Mouse (Mus musculus) CD4-positive, CD25-positive, alpha-beta regulatory T cell, adult 2 months (primary cell): ENCODE data around the gene Cse1l.

Experiments
- DNase-seq: peaks from one replicate; pipeline ENCODE4 v3.0.0-alpha.2; 2012; ENCODE audit warnings: low read depth, low spot score

Cse1l gene

DNA sequence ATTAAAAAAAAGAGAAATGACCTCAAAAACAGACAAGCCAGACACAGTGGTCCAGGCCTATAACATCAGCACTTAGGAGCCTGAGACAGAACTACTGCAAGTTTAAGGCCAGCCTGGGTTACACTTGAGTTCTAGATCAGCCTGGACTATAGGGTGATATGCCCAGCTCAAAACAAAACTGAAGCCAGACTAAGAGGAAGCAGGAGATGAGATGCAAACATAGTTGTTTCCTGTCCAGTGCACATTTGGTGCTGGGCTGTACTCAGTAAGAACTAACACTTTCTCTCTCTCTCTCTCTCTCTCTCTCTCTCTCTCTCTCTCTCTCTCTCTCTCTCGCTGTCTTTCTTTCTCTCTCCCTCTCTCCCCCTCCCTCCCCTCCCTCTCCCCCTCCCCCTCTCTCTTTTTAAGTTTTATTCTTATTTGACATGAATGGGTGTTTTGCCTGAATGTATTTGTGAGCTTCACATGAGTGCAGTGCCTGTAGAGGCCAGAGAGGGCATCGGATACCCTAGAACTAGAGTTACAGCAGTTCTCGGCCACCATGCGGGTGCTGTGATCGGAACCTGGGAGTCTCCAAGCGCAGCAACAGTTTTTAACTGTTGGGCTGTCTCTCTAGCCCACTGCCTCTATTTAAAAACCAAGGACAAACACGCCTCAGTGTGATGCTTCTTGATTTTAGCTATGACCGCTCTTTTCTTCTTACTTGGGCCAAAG, 4.9 kb upstream of the Cse1l start:
- no peak for DNase-seq

DNA sequence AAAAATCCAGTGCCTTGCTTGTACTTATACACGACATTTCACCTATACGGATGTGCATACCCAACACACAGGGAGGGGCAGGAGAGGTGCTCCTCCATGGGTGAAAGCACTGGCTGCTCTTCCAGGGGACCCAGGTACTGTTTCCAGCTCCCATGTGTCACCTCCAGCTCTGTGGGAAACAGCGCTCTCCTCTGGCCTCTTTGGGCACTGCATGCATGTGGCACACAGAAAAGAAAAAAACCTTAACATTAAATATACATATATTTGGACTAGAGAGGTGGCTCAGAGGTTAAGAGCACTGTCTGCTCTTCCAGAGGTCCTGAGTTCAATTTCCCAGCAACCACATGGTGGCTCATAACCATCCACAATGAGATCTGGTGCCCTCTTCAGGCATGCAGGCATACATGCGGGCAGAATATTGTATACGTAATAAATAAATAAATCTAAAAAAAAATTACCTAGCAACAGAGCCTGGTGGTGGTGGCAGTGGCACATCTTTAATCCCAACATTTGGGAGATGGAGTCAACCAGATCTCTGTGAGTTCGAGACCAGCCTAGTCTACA, 2.0 kb upstream of the Cse1l start:
- DNase-seq: peak; percentile 43

DNA sequence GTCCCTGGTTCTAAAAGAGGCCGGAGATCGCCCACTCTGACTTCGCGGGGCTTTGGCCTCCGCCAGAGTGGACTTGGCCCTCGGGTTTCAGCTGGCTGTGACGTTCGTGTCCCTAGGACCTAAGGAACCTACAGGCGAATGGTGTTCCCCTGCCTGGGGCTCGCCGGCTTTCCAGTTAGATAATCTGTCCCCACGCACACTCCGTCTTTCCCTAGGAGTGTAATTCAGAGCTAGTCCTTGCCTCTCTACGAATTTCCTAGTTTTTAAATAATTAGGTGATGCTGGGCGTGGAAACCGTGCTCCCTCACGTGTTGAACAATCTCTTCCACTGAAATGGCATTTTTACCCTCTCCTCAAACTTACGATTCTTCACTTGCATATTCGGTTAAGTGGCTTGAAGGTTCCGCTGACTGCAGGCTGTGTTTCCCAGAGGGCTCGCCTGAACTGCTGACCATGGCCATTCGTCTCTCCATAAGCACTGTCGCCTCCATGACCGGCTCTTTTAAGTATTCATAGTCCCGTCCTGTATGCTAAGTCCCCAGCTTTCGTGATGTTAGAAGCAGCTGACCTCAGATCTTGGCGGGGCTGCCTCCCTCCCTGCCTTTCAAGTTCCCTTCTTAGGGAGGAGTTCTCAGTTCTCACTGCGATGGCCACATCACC, 813 bp downstream of the Cse1l start:
- peak; percentile 38 for DNase-seq

DNA sequence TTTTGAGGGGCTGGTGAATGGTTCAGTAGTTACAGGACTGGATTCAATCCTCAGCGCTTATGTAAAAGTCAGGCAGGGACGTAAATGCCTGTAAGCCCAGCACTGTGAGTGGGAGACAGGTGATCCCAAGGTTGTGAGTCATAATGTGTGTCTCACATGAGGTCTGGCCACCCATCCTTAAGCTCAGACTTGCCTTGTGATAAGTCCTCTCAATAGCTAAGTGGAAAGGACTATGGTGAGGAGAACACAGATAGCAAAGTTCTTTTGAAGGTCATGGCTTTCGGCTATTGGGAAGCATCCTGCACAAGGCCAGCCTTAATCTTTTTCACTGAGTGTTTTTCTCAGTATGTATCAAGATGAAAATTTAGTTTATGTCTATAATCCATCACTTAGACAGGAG, 3.9 kb downstream of the Cse1l start:
- DNase-seq: no peak

DNA sequence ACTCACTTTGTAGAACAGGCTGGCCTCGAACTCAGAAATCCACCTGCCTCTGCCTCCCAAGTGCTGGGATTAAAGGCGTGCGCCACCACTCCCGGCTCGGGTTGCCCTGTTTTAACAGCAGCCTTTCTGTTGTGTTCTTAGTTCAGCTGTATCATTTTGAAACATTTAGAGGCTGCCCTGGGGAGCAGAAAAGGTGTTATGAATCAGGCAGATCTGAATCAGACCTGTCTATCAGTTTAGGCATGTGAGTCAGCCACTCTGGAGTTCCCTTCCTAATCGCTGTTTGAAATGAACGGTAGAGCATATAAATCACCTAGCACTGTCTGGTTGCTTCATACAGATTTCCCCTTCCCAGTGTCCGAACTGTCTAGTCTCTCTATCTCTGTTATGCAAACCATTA, 4.7 kb downstream of the Cse1l start:
- DNase-seq: no peak

DNA sequence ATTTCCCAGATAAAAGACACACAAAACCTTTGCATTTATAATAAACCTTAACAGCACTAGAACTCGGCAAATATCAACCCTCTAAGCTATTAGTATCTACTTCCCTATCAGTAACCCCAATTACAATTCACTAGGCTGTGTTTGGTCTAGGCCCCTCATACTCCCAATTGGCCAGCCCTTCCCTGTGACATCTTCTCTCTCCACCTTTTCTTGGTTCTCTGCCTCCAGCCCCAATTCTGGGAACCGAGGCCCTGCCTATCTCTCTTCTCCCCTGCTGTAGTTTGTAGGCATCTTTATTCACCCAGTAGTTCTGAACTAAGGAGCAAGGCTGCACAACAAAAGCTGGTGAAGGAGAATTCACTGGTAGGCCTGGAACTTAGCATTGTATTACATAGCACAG, 18.1 kb downstream of the Cse1l start:
- DNase-seq: no peak

DNA sequence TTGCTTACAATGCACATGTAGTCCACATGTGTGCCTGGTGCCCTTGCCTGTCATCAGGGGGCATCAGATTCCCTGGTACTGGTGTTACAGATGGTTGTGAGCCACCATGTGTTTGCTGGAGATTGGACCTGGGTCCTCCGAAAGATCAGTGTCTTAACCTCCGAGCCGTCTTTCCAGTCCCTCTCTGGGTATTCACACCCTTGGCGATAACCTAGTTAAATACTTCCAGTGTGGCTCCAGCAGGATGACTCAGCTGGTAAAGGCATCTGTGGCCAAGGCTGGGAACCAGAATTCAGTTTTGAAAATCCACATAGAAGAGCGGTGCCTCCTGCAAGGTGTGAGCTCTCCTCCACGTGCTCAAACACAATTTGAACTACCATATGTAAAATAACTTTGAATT, 28.1 kb downstream of the Cse1l start:
- DNase-seq: no peak

DNA sequence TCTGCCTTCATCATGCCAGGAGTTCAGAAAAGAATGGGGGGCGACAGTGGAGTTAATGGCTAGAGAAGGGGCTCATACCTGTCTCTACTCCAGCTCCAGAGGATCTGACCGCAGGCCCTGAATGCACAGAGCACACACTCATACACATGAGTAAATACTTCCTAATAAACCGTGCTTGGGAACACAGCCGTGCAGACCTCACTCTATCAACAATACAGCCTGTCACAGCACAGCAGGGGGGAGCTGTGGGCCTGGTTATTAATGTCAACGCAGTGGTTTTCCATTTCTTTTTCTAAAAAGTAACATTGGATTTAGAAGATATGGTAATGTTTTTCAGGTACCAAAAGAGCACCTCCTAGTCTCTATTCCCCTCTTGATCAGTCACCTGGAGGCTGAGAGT, 28.6 kb downstream of the Cse1l start:
- DNase-seq: no peak

DNA sequence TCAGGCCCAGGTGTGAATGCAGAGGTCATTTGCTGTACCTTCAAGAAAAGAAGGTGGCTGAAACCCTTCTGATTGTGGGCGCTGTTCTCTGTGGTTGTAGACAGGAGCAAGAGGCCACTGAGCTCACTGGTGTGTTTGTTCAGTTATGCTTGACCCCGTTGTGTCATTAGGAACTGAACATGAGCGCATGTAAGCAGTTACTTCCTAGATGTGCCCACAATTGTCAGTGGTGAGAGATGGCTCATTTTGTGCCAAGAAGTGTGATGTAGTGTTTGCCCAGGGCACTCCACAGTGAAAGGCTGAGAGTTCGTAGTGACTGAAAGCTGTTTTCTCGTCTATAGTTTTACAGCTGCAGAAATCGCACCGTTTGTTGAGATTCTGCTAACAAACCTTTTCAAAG, 29.7 kb downstream of the Cse1l start:
- no peak for DNase-seq

DNA sequence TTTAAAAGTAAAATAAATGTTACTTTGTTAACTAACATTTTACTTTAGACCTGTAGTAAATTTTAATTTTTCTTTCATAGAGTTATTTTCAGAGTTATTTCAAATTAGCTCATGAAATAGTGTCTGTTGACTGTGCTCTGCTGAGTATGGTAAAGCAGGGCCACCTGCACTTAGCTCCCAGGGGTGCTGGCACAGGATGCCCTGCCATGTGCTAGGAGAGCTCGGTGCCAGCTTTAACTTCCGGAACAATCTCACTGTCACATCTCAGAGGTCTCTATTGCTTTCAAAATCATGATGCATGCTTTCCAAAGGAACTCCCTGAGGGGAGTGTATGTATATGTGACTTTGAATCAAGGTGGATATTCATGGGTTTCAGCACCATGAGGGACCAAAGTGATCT, 30.3 kb downstream of the Cse1l start:
- DNase-seq: no peak

DNA sequence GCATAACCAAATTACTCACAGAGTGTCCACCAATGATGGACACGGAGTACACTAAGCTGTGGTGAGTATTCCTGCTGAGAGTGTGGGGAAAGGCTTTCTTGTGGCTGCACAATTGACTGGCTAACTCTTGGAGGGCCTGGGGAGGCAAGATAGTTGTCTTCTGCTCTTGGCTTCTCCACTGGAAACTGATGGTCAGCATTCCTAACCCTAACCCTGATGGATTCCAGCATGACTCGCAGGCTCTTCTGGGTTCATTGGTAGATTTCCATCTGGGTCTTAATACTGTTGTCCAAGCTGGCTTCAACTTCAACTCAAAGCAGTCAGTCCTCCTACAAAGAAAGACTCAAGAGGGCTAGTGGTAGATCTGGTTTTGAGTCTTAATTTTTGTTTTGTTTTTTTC, 37.3 kb downstream of the Cse1l start:
- DNase-seq: no peak

DNA sequence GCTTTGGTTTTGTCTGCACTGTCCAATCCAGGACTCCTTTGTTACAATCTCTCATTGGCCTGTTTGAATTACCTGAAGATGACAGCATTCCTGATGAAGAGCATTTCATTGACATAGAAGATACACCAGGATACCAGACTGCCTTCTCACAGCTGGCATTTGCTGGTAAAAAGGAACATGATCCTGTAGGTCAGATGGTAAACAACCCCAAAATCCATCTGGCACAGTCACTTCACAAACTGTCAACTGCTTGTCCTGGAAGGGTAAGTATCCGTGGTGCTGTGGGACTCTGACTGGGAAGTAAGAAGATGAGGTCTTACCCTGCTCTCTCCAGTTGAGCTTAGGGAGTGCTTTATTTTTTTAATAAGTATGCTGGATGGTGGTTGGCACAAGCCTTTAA, 38.5 kb downstream of the Cse1l start:
- no peak for DNase-seq

DNA sequence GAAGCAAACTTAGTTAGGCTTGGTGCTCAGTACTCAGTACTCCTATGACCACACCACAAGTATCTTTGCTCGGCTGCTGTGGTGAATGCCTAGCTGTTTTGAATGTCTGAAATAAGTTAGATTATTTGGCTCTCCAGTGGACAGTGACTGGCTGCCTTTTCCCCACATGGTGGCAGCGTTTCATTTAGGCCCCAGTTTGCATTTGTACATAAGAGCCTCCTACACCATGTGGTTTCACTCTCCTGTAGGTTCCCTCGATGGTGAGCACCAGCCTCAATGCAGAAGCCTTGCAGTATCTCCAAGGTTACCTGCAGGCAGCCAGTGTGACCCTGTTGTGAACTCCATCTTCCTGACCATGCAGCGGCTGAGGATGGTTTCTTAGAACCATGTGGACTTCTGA, 39.6 kb downstream of the Cse1l start:
- DNase-seq: peak; percentile 45

DNA sequence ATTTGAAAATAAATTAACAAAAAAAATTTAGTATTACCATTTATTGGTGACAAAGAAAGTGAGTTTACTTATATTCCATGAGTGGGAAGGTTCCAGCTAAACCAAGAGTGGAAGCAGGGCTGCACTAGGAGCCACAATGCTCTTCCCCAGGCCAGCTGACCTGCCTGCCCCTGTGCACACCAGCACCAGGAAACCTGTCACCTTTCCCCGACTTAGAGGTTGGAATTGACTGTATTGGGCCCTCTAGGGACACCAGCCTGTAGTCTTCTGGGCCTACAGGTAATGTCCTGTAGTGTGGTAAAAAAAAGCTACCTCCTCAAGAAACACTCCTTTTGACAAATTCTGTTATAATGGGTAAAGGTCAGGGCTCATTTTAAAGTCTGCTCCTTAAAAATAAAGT, 42.4 kb downstream of the Cse1l start:
- no peak for DNase-seq

DNA sequence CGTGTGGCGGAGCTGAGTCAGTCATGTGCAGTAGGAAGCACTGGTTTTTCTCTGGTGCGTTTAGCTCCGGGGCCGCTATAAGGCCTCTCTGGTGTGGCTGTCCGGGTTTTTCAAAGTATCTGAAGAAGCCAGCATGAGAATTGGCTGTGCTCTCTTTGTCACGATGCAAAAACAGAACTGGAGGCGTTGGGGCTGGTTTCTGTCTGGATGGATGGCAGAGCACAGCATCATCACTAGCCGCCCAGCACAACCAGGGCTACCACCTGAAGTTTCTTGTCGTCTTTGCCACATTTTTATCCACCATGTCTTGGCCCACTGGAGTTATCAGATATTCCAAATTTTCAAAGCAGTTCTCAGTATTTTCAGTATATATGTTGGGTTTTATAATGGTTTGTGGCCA, 43.1 kb downstream of the Cse1l start:
- DNase-seq: no peak

DNA sequence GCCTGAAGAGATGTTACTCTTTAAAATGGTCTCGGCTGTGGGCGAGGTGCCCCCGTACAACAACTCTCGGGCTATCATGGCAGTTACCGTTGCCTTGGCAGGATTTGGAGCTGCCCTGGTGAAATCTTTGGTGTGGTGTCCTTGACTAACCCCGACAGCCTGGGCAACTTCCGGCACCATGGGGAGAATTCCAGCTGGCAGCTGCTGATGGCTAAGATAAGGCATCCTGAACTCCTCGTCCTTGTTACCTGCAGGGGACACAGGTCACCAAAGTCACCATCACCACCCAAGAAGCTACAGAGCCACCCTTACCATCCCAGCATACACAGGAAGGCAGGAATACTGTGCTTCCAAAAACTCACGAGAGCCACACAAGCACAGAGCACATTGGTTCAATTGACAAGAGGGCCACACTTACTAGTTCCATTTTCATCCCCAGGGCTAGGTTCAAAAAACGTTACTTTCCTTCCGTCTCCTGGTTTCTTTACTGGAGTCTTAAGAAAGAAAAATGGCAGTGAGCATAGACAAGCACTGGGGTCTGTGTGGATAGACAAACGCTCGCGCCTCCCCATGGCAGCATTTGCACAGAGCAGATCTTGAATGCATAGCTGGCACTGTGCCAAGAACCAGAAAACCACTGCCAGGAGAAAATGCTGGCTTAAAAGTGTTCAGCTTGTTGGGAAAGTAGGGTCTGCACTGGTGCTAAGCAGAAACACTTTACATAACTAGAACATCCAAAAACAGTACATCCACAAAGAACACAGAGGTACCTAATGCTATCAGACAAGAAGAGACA, 45.2 kb downstream of the Cse1l start:
- no peak for DNase-seq

DNA sequence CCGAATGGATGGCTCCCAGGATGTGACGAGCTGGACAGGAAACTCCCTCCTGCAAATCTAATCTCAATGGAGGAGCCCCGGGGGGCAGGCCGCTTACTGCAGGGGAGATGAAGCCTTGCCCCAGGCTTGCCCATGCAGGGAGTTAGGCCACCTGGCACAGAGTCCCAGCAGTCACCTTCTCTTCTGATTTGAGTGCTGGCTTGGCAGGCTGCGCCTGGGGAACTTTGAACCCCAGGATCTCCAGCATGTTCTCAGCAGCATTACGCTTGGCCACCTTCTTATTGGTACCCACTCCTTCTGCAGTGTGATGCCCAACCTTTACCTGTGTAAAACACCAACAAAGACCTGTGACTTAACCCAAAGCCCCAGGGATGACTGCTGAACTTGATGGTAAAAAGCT, 46.3 kb downstream of the Cse1l start:
- DNase-seq: no peak

DNA sequence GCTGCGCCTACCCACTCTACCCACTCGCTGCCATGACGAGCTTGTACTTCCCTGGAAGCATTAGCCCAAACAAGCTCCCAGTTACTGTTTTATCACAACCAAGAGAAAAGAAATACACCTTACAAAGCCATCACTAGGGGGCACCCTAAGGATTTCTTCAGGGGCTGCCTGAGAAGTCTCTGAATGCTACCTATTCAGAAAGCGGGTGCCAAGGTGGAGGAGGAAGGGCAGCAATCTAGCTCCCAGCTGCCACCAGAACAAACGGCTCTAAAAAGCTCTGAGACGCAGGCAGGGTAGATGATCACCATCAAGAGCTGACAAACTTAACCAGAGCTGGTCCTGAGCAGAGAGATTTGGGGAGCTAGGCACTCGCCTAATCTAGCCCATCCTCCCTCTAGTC, 51.0 kb downstream of the Cse1l start:
- peak; percentile 81 for DNase-seq

DNA sequence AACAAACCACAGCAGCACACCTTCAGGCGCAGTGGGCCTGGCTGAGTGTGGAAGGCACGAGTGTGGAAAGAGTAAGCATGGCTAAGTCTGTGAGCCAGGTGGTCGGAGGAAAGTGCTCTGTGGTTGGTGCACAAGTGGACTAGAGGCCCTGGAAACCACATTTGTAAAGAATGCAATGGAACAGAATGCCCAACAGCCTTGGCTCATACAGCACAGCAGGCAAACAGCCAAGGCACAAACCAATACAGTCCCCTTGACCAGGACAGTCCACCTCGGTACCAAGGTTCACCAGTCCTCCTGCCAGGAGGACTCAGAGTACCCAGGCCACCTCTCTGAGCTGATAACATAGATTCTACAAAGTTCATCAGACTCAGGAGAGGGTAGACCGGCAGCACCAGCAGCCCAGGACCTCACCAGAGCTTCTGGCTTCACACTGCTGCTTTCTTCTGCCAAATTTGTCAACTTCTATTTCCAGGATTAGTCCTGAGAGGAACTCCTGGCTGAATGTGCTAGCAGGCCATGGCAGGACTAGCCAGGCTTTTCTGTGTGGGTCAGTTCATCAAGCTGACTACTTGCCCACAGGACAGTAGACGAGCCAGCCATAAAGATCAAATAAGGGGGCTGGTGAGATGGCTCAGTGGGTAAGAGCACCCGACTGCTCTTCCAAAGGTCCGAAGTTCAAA, 54.9 kb downstream of the Cse1l start:
- no peak for DNase-seq

DNA sequence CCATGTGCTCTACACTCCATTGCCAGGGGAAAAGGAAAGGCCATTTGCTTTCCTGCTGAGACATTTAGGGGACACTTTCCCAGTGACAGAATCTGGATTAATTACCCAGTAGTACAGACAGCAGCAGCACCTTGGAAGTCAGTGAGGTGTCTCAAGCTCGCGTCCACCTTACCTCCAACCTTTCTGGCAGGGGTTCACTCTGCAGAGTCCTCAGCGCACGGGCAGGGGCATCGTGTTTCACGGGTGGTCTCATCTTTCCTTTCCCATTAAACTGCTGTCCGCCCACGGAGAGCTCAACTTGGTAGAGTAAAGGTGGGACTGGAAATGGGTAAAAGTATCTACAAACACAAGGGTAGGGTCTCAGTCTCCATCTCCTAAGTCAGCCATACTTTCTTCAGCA, 57.4 kb downstream of the Cse1l start:
- no peak for DNase-seq

DNA sequence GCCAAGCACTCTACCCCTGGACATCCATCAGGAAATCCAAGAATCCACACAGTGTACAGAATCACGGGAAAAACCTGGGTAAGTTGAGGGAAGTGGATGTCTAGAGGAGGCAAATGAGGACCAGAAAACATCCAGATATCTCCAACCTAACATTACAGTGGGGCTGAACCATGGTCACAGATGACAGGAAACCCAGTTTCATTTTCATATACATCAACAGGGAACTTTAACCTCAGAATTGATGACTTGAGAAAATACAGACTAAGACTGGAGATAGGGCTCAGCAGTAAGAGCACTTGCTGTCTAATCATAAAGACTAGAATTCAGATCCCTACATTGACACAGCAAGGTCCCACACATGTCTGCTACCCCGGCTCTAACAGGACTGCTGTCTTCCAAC, 58.9 kb downstream of the Cse1l start:
- peak; percentile 28 for DNase-seq

DNA sequence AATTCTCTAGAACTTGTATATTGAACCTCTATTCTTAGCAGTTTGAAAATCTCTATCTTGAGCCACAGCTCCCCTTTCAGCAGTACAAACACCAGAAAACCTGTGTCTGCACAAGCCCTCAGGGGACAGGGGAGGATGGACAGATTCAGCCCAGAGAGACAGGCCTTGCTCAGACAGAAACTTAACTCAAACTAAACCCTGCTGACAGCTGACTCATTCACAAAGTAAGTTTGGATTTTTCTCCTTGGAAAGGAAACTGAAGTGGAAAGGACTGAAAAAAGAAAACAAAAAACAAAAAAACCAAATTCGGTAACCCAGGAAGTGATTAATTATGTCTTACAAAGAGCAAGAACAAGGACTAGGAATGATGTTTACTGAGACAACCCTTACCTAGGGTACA, 67.3 kb downstream of the Cse1l start:
- no peak for DNase-seq
